Mouse (Mus musculus) hindbrain, embryonic 12.5 days (tissue): ENCODE results near the gene Sstr2. TPM values are rescaled to one million over a fixed set of nuclear protein-coding genes. Genes with fewer than 3 reads are reported as not detected.
"Not testable (repeated sequence)": the region's sequence is repeated elsewhere in the genome, so short reads cannot be mapped to it uniquely, and the experiment has no call there.

Experiments
- ATAC-seq: fragments of 200-750 bp; cut with Nextera tagmentation; 2 replicates; pipeline ENCODE4 v1.8.0; 2017; ENCODE audit warnings: moderate TSS enrichment; ENCODE audit not compliant: low FRiP score
- H3K27ac ChIP-seq: fragments of 300-500 bp; sonication (generic); 2 replicates; pipeline ENCODE4 v1.5.1; 2016; ENCODE audit warnings: mild to moderate bottlenecking
- H3K27me3 ChIP-seq: fragments of 300-500 bp; sonication (generic); 2 replicates; pipeline ENCODE4 v1.6.1; 2016; ENCODE audit warnings: mild to moderate bottlenecking
- H3K36me3 ChIP-seq: fragments of 300-500 bp; sonication (generic); 2 replicates; pipeline ENCODE4 v1.6.1; 2016; ENCODE audit warnings: mild to moderate bottlenecking
- H3K4me1 ChIP-seq: fragments of 300-500 bp; sonication (generic); 2 replicates; pipeline ENCODE4 v1.6.1; 2016
- H3K4me2 ChIP-seq: fragments of 300-500 bp; sonication (generic); replicated peaks from 2 replicates; pipeline ENCODE4 v1.6.1; 2016; ENCODE audit warnings: mild to moderate bottlenecking
- H3K4me3 ChIP-seq: fragments of 300-500 bp; sonication (generic); 2 replicates; pipeline ENCODE4 v1.5.1; 2016; ENCODE audit warnings: mild to moderate bottlenecking
- H3K9ac ChIP-seq: fragments of 300-500 bp; sonication (generic); 2 replicates; pipeline ENCODE4 v1.6.1; 2016; ENCODE audit warnings: mild to moderate bottlenecking, moderate library complexity
- H3K9me3 ChIP-seq: fragments of 300-500 bp; sonication (generic); replicated peaks from 2 replicates; pipeline ENCODE4 v1.6.1; 2016; ENCODE audit warnings: mild to moderate bottlenecking
- WGBS: fragments of 180-500 bp; shearing (Covaris S2); methylation state at CpG from one replicate; pipeline ENCODE4 v1.1.7; 2016; 5-methylcytosine and 5-hydroxymethylcytosine counted together
- polyA plus RNA-seq: library from polyadenylated mRNA; unstranded; fragments of >200 nt; fragmentation: Nextera tagmentation; extraction: Ambion mirVana; gene quantifications from 2 replicates; pipeline ENCODE4 v1.2.1, GENCODE M21; 2016

The Sstr2 gene
- polyA plus RNA-seq, 1 experiment from 2014 or later, result 37.8 TPM

GRCm38 (mm10) chr11:113651206-113651906 is 32.2 kb downstream of the Sstr2 start:
- Histone ChIP-seq H3K36me3 (peaks cover 48% of the 10 kb centered on the region), H3K27me3 (no peaks in the 10 kb centered on the region), H3K4me1 (peaks cover 28% of the 10 kb centered on the region), H3K27ac (peak overlapping the region; percentile 95), H3K4me3 (0 out of 2 replicates have a peak overlapping the region, but pooled peaks have one; percentile 4), H3K9me3 (no peaks in the 10 kb centered on the region), H3K4me2 (peak overlapping the region; percentile 65), H3K9ac (no peak overlapping the region)
- peak; percentile 11; the same call in 1 of the 2 replicates for ATAC-seq
- WGBS, result 63% methylated on average over 22 of the region's 22 CpGs

DNA sequence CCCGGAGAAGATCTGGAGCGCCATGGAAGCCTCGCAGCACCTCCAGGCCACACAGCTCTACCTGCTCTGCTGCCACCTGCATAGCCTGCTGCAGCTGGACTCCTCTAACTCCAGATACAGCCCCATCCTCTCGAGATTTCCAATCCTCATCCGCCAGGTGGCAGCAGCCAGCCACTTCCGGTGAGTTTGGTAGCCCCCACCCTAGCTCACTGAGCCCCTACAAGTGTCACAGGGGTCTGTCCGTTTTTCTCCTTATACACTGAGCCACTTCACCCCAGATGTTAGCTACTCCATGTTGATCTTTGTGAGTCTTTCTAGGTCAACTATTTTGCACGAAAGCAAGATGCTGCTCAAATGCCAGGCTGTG is 32.7 kb downstream of the Sstr2 start:
- peaks cover 53% of the 10 kb centered on the region for H3K36me3 ChIP-seq
- no peak for ATAC-seq
- H3K27ac ChIP-seq, result peak overlapping the region; percentile 67
- H3K4me2 ChIP-seq, result no peak overlapping the region
- no peaks in the 10 kb centered on the region for H3K27me3 ChIP-seq
- H3K9ac ChIP-seq, result no peak overlapping the region
- no peaks in the 10 kb centered on the region for H3K9me3 ChIP-seq
- H3K4me1 ChIP-seq, result peaks cover 30% of the 10 kb centered on the region
- 44% methylated on average over 8 of the region's 8 CpGs for WGBS
- no peak overlapping the region for H3K4me3 ChIP-seq

DNA sequence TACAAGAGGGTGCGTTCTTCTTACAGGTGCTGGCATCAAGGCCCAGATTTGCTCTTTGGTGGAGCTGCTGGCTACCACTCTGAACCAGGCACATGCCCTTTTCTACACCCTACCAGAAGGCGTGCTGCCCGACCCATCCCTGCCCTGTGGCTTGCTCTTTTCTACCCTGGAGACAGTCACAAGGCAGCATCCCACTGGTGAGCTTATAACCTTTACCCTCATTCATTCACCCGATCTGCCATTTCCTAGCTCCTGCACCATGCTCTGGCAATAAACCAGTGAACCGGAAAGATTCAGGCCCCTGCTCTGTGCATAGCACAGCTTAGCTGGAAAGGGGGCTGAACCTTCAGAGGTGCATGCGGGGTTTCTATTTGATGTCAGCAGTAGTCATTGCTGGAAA is 33.4 kb downstream of the Sstr2 start:
- peaks cover 33% of the 10 kb centered on the region for H3K4me1 ChIP-seq
- H3K36me3 ChIP-seq, result peaks cover 59% of the 10 kb centered on the region
- no peak overlapping the region for H3K4me2 ChIP-seq
- no peak overlapping the region for H3K27ac ChIP-seq
- no peaks in the 10 kb centered on the region for H3K9me3 ChIP-seq
- H3K27me3 ChIP-seq, result no peaks in the 10 kb centered on the region
- no peak overlapping the region for H3K9ac ChIP-seq
- 94% methylated on average over 6 of the region's 6 CpGs for WGBS
- ATAC-seq, result no peak
- no peak overlapping the region for H3K4me3 ChIP-seq

GRCm38 (mm10) chr11:113654105-113654504 is 35.0 kb downstream of the Sstr2 start:
- no peaks in the 10 kb centered on the region for H3K27me3 ChIP-seq
- no peak overlapping the region for H3K27ac ChIP-seq
- 91% methylated on average over 15 of the region's 15 CpGs for WGBS
- no peak for ATAC-seq
- no peak overlapping the region for H3K9ac ChIP-seq
- H3K4me3 ChIP-seq, result no peak overlapping the region
- H3K36me3 ChIP-seq, result peaks cover 74% of the 10 kb centered on the region
- H3K4me2 ChIP-seq, result no peak overlapping the region
- no peaks in the 10 kb centered on the region for H3K9me3 ChIP-seq
- peaks cover 22% of the 10 kb centered on the region for H3K4me1 ChIP-seq

- H3K27me3 ChIP-seq, result no peaks in the 10 kb centered on the region
- H3K27ac ChIP-seq, result no peak overlapping the region
- no peak overlapping the region for H3K9ac ChIP-seq
- WGBS, result 76% methylated on average over 18 of the region's 18 CpGs
- no peak overlapping the region for H3K4me2 ChIP-seq
- no peak overlapping the region for H3K4me3 ChIP-seq
- no peak for ATAC-seq
- peaks cover 80% of the 10 kb centered on the region for H3K36me3 ChIP-seq
- peaks cover 22% of the 10 kb centered on the region for H3K4me1 ChIP-seq
- H3K9me3 ChIP-seq, result no peaks in the 10 kb centered on the region
Observed at GRCm38 (mm10) chr11:113654561-113655270, 35.6 kb downstream of the Sstr2 start.

DNA sequence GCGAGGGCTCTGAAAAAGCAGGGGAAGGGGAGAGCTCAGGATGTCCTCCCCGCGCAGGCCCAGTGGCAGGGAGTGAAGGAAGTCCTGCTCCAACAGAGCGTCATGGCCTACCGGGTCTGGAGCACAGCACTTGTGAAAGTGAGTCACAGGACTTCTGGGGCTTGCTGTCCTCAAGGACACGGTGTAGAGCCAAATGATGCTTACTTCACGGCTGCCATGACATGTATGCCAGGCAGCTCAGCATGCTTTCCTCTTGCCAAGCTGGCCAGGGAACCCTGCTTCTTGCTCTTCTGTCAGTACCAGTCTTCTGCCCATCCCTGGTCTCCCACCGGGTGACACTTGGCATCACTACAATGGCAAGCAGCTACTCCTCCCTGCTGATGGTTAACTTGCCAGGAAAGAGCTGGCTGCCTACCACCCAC is 37.4 kb downstream of the Sstr2 start:
- no peak overlapping the region for H3K27ac ChIP-seq
- 90% methylated on average over 8 of the region's 8 CpGs for WGBS
- ATAC-seq, result no peak

GRCm38 (mm10) chr11:113657221-113657620 is 38.1 kb downstream of the Sstr2 start:
- 71% methylated on average over 4 of the region's 4 CpGs for WGBS
- Histone ChIP-seq H3K27ac (no peak overlapping the region), H3K9ac (no peak overlapping the region), H3K27me3 (no peaks in the 10 kb centered on the region), H3K36me3 (peaks cover 98% of the 10 kb centered on the region), H3K4me2 (no peak overlapping the region), H3K9me3 (no peaks in the 10 kb centered on the region), H3K4me3 (no peak overlapping the region), H3K4me1 (peaks cover 8% of the 10 kb centered on the region; the same call in 1 of the 2 replicates)
- ATAC-seq, result no peak

More for the DNA sequence above, 37.4 kb downstream of the Sstr2 start:
- Histone ChIP-seq H3K27me3 (no peaks in the 10 kb centered on the region), H3K9me3 (no peaks in the 10 kb centered on the region), H3K4me3 (no peak overlapping the region), H3K4me1 (peaks cover 11% of the 10 kb centered on the region; the same call in 1 of the 2 replicates), H3K36me3 (peaks cover 97% of the 10 kb centered on the region), H3K4me2 (no peak overlapping the region), H3K9ac (no peak overlapping the region)

GRCm38 (mm10) chr11:113658319-113658718 is 39.2 kb downstream of the Sstr2 start:
- Histone ChIP-seq H3K27me3 (no peaks in the 10 kb centered on the region), H3K4me1 (peaks cover 5% of the 10 kb centered on the region; the same call in 1 of the 2 replicates), H3K4me2 (no peak overlapping the region), H3K27ac (no peak overlapping the region), H3K9ac (no peak overlapping the region), H3K4me3 (no peak overlapping the region), H3K36me3 (peaks cover 98% of the 10 kb centered on the region), H3K9me3 (no peaks in the 10 kb centered on the region)
- WGBS, result 87% methylated on average over 8 of the region's 8 CpGs
- no peak for ATAC-seq

DNA sequence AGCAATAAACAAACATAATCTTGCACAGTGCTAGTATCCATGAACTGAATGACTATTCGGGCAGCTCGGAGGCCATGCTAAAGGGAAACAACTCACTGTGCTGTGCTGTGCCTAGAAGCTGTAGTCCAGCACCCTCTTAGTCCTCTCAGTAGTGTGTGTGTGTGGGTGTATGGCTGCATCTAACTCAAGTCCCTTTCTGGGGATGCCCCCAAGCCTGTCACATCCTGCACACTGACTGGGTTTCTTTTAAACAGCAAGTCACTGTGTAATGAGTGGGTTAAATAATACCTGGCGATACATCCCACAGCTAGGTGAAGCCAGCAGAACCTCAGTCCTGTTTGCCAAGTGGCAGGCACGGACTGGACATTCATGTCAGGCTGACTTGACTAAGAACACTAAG is 39.6 kb downstream of the Sstr2 start:
- Histone ChIP-seq H3K9me3 (no peaks in the 10 kb centered on the region), H3K4me3 (no peak overlapping the region), H3K36me3 (peaks cover 98% of the 10 kb centered on the region), H3K27ac (no peak overlapping the region), H3K4me1 (peaks cover 5% of the 10 kb centered on the region; the same call in 1 of the 2 replicates), H3K4me2 (no peak overlapping the region), H3K27me3 (no peaks in the 10 kb centered on the region), H3K9ac (no peak overlapping the region)
- WGBS, result 94% methylated on average over 4 of the region's 4 CpGs
- ATAC-seq, result no peak

DNA sequence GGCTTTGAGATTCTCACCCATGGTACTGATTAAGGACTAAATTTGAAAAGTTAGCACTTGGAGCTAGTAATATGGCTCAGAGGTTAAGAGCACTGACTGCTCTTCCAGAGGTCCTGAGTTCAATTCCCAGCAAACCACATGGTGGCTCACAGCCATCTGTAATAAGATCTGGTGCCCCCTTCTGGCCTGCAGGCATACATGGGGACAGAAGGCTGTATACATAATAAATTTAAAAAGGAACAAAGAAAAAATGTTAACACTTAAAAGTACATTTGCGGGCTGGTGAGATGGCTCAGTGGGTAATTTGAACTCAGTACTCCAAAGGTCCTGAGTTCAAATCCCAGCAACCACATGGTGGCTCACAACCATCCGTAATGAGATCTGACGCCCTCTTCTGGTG is 41.1 kb downstream of the Sstr2 start:
- not testable (repeated sequence) for H3K9ac ChIP-seq, H3K4me2 ChIP-seq, ATAC-seq, H3K27ac ChIP-seq, H3K9me3 ChIP-seq, H3K4me3 ChIP-seq, H3K4me1 ChIP-seq, H3K27me3 ChIP-seq
- H3K36me3 ChIP-seq, result peaks cover 90% of the 10 kb centered on the region
- WGBS, result 98% methylated on average over 3 of the region's 3 CpGs

GRCm38 (mm10) chr11:113660940-113661339 is 41.8 kb downstream of the Sstr2 start:
- no peak overlapping the region for H3K4me2 ChIP-seq
- H3K27ac ChIP-seq, result no peak overlapping the region
- no peak overlapping the region for H3K9ac ChIP-seq
- no peak for ATAC-seq
- H3K9me3 ChIP-seq, result no peaks in the 10 kb centered on the region
- H3K4me3 ChIP-seq, result no peak overlapping the region
- H3K27me3 ChIP-seq, result no peaks in the 10 kb centered on the region
- 95% methylated on average over 11 of the region's 11 CpGs for WGBS
- peaks cover 5% of the 10 kb centered on the region; the same call in 1 of the 2 replicates for H3K4me1 ChIP-seq
- peaks cover 83% of the 10 kb centered on the region for H3K36me3 ChIP-seq

GRCm38 (mm10) chr11:113661835-113662351 is 42.8 kb downstream of the Sstr2 start:
- WGBS, result 91% methylated on average over 18 of the region's 18 CpGs

More at GRCm38 (mm10) chr11:113661835-113662351, 42.8 kb downstream of the Sstr2 start:
- Histone ChIP-seq H3K27me3 (no peaks in the 10 kb centered on the region), H3K4me1 (peaks cover 3% of the 10 kb centered on the region; the same call in 1 of the 2 replicates), H3K4me2 (no peak overlapping the region), H3K9ac (no peak overlapping the region), H3K9me3 (no peaks in the 10 kb centered on the region), H3K4me3 (no peak overlapping the region), H3K36me3 (peaks cover 77% of the 10 kb centered on the region), H3K27ac (no peak overlapping the region)
- ATAC-seq, result no peak
